Mouse (Mus musculus): ENCODE data around the gene Lrit3. TPM values are rescaled to one million over a fixed set of nuclear protein-coding genes. Genes with fewer than 3 reads are reported as not detected.
A peak's percentile ranks its signal among the peaks of the same experiment; 100 is the strongest.

Lrit3 gene
- polyA plus RNA-seq, 2 experiments, result not detected

GRCm38 (mm10) chr3:129793801-129794200 is 10.0 kb downstream of the Lrit3 start:
- DNase-seq (ENCODE audit: low read depth in 3 of 3, low spot score in 3 of 3) (no peak), ATAC-seq (ENCODE audit: insufficient read depth) (no peak)
- 75% methylated on average over 5 of the region's 5 CpGs for WGBS (ENCODE audit: insufficient replicate concordance)
- TF ChIP-seq EP300 (IDR thresholded peaks at IDR 0.05; ENCODE audit: low read depth), result no peak
- no peak for TF ChIP-seq CTCF (IDR thresholded peaks at IDR 0.05; ENCODE audit: low read depth)
- Histone ChIP-seq H3K4me1 (replicated peaks; ENCODE audit: control insufficient read depth in 2 of 2, insufficient read depth in 2 of 2, low read length in 1 of 2) (no peaks in the 10 kb centered on the region), H3K9ac (replicated peaks) (no peak overlapping the region), H3K9me3 (ENCODE audit: control insufficient read depth, low read length) (no peaks in the 10 kb centered on the region), H3K4me3 (ENCODE audit: insufficient read depth in 1 of 2, low read depth in 2 of 2, low read length in 2 of 2) (no peak overlapping the region), H3K27ac (no peak overlapping the region), H3K36me3 (replicated peaks; ENCODE audit: control insufficient read depth, insufficient read depth, low read depth) (no peaks in the 10 kb centered on the region), H3K27me3 (ENCODE audit: control insufficient read depth, insufficient read depth, low read length) (no peaks in the 10 kb centered on the region), H3K4me2 (ENCODE audit: low read depth) (no peak overlapping the region)

- Histone ChIP-seq H3K9ac (replicated peaks) (no peak overlapping the region), H3K4me1 (replicated peaks; ENCODE audit: control insufficient read depth in 2 of 2, insufficient read depth in 2 of 2, low read length in 1 of 2) (no peaks in the 10 kb centered on the region), H3K4me3 (ENCODE audit: insufficient read depth in 1 of 2, low read depth in 2 of 2, low read length in 2 of 2) (no peak overlapping the region), H3K9me3 (ENCODE audit: control insufficient read depth, low read length) (no peaks in the 10 kb centered on the region), H3K27me3 (ENCODE audit: control insufficient read depth, insufficient read depth, low read length) (no peaks in the 10 kb centered on the region), H3K4me2 (ENCODE audit: low read depth) (no peak overlapping the region), H3K36me3 (replicated peaks; ENCODE audit: control insufficient read depth, insufficient read depth, low read depth) (no peaks in the 10 kb centered on the region), H3K27ac (no peak overlapping the region)
- ATAC-seq (ENCODE audit: insufficient read depth) (no peak), DNase-seq (ENCODE audit: low read depth in 3 of 3, low spot score in 3 of 3) (no peak)
- WGBS (ENCODE audit: insufficient replicate concordance), result 64% methylated on average over 3 of the region's 3 CpGs
- TF ChIP-seq CTCF (IDR thresholded peaks at IDR 0.05; ENCODE audit: low read depth) (peak; percentile 29; the same call in 1 of the 2 replicates), EP300 (IDR thresholded peaks at IDR 0.05; ENCODE audit: low read depth) (no peak)
Measured at GRCm38 (mm10) chr3:129782746-129783145, 21.1 kb downstream of the Lrit3 start.

- Histone ChIP-seq H3K9me3 (ENCODE audit: control insufficient read depth, low read length) (no peaks in the 10 kb centered on the region), H3K27ac (no peak overlapping the region), H3K9ac (replicated peaks) (no peak overlapping the region), H3K36me3 (replicated peaks; ENCODE audit: control insufficient read depth, insufficient read depth, low read depth) (no peaks in the 10 kb centered on the region), H3K27me3 (ENCODE audit: control insufficient read depth, insufficient read depth, low read length) (no peaks in the 10 kb centered on the region), H3K4me3 (ENCODE audit: insufficient read depth in 1 of 2, low read depth in 2 of 2, low read length in 2 of 2) (no peak overlapping the region), H3K4me1 (replicated peaks; ENCODE audit: control insufficient read depth in 2 of 2, insufficient read depth in 2 of 2, low read length in 1 of 2) (no peaks in the 10 kb centered on the region), H3K4me2 (ENCODE audit: low read depth) (no peak overlapping the region)
- WGBS (ENCODE audit: insufficient replicate concordance), result 56% methylated on average over 10 of the region's 10 CpGs
- no peak for TF ChIP-seq CTCF (IDR thresholded peaks at IDR 0.05; ENCODE audit: low read depth)
- TF ChIP-seq EP300 (IDR thresholded peaks at IDR 0.05; ENCODE audit: low read depth), result no peak
- DNase-seq (ENCODE audit: low read depth in 3 of 3, low spot score in 3 of 3) (no peak), ATAC-seq (ENCODE audit: insufficient read depth) (no peak)
Measured at GRCm38 (mm10) chr3:129781435-129781834, 22.4 kb downstream of the Lrit3 start.

- Histone ChIP-seq H3K27ac (no peak overlapping the region), H3K36me3 (replicated peaks; ENCODE audit: control insufficient read depth, insufficient read depth, low read depth) (no peaks in the 10 kb centered on the region), H3K9me3 (ENCODE audit: control insufficient read depth, low read length) (no peaks in the 10 kb centered on the region), H3K27me3 (ENCODE audit: control insufficient read depth, insufficient read depth, low read length) (no peaks in the 10 kb centered on the region), H3K4me2 (ENCODE audit: low read depth) (no peak overlapping the region), H3K4me3 (ENCODE audit: insufficient read depth in 1 of 2, low read depth in 2 of 2, low read length in 2 of 2) (no peak overlapping the region), H3K9ac (replicated peaks) (no peak overlapping the region), H3K4me1 (replicated peaks; ENCODE audit: control insufficient read depth in 2 of 2, insufficient read depth in 2 of 2, low read length in 1 of 2) (no peaks in the 10 kb centered on the region)
- WGBS (ENCODE audit: insufficient replicate concordance), result 60% methylated on average over 6 of the region's 6 CpGs
- no peak for ATAC-seq (ENCODE audit: insufficient read depth)
- no peak for TF ChIP-seq CTCF (IDR thresholded peaks at IDR 0.05; ENCODE audit: low read depth)
- no peak for TF ChIP-seq EP300 (IDR thresholded peaks at IDR 0.05; ENCODE audit: low read depth)
- DNase-seq (ENCODE audit: low read depth in 3 of 3, low spot score in 3 of 3), result no peak
Measured at GRCm38 (mm10) chr3:129771210-129771609, 32.6 kb downstream of the Lrit3 start.

GRCm38 (mm10) chr3:129766971-129767794 is 36.6 kb downstream of the Lrit3 start:
- no peak for TF ChIP-seq EP300 (IDR thresholded peaks at IDR 0.05; ENCODE audit: low read depth)
- Histone ChIP-seq H3K9ac (replicated peaks) (no peak overlapping the region), H3K4me2 (ENCODE audit: low read depth) (no peak overlapping the region), H3K27ac (no peak overlapping the region), H3K4me3 (ENCODE audit: insufficient read depth in 1 of 2, low read depth in 2 of 2, low read length in 2 of 2) (no peak overlapping the region), H3K36me3 (replicated peaks; ENCODE audit: control insufficient read depth, insufficient read depth, low read depth) (no peaks in the 10 kb centered on the region), H3K9me3 (ENCODE audit: control insufficient read depth, low read length) (no peaks in the 10 kb centered on the region), H3K27me3 (ENCODE audit: control insufficient read depth, insufficient read depth, low read length) (no peaks in the 10 kb centered on the region), H3K4me1 (replicated peaks; ENCODE audit: control insufficient read depth in 2 of 2, insufficient read depth in 2 of 2, low read length in 1 of 2) (no peaks in the 10 kb centered on the region)
- DNase-seq (ENCODE audit: low read depth in 3 of 3, low spot score in 3 of 3) (no peak), ATAC-seq (ENCODE audit: insufficient read depth) (no peak)
- 60% methylated on average over 10 of the region's 10 CpGs for WGBS (ENCODE audit: insufficient replicate concordance)
